Mouse (Mus musculus): ENCODE data around the gene Hspa1l.
A peak's percentile ranks its signal among the peaks of the same experiment; 100 is the strongest.
"Not testable (repeated sequence)": the region's sequence is repeated elsewhere in the genome, so short reads cannot be mapped to it uniquely, and the experiment has no call there.

The Hspa1l gene

DNA sequence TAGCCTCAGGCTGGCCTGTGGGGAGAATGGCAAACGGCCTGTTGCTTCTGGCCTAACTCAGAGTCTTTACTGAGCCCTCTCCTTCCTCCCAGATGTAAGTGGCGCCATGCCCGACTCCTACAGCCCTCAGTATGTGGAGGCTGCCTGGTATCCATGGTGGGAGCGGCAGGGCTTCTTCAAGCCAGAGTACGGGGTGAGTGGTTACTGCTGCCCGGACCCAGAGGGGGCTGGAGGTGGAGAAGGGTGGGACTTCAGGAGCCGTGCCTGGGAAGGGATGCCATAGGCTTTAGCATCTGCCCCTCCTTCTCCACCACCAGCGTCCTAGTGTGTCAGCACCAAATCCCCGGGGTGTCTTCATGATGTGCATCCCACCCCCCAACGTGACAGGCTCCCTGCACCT lies 32.7 kb downstream of the Hspa1l start:
- no peak for DNase-seq

DNA sequence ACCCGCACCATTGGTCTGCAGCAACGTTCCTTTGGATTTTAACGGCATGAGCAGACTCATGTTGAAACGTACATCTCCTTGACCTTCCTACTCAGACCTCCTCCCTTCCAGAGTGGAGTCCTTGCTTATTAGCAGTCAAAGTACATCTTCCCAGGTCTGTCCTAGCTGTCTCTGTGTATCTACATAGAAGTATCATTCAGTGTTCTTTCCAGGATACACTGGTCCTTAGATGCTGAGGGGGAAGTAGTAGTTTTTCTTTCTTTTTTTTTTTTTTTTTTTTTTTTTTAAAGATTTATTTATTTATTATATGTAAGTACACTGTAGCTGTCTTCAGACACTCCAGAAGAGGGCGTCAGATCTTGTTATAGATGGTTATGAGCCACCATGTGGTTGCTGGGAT lies 33.4 kb downstream of the Hspa1l start:
- DNase-seq: not testable (repeated sequence)

DNA sequence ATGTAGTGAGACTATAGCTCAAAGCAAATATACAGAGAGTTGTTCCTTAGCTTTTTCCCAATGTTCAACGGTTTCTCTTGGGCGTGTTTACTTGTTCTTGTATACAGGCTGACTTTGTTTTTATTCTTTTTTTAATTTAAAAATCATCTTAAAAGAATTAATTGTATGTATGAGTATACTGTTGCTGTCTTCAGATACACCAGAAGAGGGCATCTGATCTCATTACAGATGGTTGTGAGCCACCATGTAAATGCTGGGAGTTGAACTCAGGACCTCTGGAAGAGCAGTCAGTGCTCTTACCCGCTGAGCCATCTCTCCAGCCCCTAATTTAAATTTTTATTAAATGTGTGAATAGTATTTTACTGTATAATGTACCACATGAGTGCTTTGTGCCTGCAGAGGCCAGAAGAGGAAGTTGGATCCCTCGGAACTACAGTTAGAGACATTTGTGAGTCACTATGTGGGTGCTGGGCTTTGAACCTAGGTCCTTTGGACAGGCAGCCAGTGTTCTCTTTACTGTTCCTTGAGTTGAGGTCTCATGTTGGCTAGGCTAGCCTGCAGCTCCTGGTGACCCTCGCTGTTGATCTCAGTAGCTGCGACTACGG lies 35.0 kb downstream of the Hspa1l start:
- DNase-seq: no peak

DNA sequence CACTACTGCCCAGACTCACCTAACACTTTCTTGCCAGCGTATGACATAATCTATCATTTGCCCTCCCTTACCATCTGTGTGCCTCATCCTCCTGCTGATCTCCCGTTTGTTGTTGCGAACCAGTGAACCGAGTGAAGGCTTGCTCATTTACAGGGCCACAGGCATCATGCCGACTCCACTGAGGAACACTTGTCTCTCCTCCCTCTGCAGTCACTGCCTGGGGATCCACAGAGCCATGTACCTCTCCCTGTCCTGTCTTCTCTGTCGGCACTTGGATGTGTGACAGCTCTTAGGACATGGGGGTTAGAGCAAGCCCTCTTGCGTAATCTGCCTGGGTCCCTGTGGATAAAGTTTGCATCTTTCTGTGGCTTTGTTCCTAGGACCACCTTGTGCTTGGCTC lies 37.1 kb downstream of the Hspa1l start:
- no peak for DNase-seq

DNA sequence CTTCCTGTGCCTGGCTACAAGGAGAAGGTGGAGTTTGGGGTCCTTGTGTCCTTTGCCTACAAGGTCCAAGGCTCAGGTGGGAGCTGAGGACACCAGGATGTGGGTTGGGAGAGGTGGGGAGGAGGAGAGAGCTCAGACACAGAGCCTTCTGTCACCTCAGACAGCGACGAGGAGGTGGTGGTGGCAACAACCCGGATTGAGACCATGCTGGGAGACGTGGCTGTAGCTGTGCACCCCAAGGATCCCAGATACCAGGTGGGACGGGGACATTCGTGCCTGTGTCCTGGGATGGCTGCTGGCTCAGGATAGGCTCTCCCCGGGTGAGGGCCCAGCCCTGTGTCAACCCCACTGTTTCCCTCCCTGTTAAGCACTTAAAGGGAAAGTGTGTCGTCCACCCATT lies 38.9 kb downstream of the Hspa1l start:
- DNase-seq: no peak

DNA sequence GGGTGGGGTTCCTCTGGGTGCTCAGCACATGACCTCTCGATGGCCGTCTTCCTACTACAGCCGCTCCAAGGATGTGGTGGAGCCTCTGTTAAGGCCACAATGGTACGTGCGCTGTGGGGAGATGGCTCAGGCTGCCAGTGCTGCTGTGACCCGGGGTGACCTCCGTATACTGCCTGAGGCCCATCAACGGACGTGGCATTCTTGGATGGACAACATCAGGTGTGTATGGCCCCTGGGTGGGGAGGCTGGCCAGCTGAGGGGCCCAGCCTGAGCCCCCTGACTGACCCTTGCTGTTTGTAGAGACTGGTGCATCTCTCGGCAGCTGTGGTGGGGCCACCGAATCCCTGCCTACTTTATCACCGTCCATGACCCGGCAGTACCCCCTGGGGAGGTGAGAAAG lies 39.9 kb downstream of the Hspa1l start:
- no peak for DNase-seq

DNA sequence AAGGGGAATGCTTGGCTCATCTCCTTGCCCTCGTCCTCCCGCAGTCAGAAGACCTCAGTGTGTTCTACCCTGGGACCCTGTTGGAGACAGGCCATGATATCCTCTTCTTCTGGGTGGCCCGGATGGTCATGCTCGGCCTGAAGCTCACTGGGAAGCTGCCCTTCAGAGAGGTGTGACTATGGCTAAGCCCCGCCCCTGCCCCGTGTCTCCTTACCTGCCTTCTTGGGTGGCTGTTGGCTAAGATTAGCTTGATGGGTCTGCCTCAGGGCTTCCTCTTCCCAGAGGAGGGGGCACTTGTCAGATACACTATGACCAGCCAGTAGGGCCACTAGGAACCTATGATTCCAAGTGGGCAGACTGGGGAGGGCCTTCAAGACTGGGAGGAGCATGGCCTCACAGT lies 40.7 kb downstream of the Hspa1l start:
- DNase-seq: no peak

DNA sequence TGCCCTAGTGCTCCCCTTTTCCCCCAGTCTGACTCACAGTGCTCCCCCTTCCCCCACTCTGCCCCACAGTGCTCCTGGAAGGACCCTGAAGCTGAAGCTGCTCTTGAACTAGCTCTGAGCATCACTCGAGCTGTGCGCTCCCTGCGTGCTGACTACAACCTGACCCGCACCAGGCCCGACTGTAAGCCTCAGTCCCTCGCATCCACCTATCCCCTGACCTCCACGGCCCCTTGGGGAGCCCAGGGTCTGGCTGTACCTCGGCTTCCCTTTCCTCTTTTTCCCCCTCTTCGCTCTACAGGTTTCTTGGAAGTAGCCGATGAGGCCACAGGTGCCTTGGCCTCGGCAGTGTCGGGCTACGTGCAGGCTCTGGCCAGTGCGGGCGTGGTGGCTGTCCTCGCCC lies 42.8 kb downstream of the Hspa1l start:
- no peak for DNase-seq

DNA sequence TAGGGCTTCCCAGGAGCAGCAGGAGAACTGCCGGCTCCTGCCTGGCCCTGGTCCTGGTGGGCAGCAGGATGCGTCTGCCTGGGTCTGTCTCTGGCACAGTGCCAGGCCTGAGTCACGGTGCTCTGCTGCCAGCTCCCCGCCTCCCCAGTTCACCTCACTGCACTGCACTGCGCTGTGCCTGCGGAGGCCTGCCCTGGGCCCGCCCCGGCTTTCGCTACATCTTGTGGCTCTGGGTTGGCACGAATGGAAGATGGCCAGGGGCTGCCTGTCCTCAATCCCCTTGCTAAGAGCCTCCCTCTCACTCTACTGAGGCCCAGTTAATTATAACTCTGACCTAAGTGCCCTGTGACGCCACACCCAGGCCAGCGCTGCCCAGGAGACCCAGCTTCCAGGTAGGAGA lies 43.9 kb downstream of the Hspa1l start, which contains the start of gene Vwa7:
Gene Vwa7 (plus strand): TSS at position 204 of the 400 bp plus-strand sequence.
- DNase-seq: no peak

DNA sequence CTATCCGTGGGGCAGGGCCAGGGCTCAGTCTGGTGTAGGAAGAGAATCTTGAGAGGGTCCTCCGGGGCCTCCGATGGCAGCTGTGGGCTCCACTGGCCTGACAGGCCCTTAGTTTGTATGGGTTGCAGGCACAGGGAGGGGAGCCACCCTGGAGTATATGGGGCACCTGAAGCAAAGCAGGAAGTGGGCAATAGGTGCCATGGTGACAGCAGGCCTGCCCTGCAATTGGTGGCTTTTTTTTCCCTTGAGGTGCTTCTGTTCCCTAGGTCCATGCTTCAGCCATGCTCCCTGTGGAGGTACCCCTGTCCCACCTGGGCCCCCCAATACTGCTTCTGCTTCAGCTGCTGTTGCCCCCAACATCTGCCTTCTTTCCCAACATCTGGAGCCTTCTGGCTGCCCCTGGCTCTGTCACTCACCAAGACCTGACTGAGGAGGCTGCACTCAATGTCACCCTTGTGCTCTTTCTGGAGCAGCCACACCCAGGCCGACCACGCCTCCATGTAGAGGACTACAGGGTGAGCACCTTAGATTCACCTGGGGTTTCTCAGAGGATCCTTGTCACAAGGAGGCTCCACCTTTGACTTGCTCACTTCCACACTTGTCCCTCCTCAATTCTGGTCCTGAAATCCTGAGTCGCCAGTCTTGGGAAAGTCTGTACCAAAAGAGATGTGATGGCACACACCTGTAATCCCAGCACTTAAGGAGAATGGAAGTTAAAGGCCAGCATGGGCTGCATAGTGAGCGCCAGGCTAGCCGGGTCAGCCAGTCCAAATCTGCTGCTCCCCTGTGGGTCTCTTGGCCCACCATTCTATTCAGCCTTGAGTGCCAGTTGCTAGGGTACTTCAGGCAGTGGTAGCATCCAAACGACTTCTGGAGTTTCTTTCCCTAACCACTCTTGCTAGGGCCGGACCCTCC lies 44.5 kb downstream of the Hspa1l start:
- no peak for DNase-seq

DNA sequence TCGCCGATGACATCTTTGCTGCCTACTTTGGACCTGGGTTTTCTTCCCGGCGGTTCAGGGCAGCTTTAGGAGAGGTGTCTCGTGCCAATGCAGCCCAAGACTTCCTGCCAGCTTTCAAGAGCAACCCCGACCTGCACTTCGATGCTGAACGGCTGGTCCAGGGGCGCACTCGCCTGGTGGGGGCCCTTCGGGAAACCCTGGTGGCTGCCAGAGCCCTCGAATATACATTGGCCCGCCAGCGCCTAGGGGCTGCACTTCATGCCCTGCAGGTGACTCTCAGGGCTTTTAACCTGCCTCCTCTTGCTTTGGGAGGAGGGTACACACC lies 45.2 kb downstream of the Hspa1l start:
- no peak for DNase-seq

DNA sequence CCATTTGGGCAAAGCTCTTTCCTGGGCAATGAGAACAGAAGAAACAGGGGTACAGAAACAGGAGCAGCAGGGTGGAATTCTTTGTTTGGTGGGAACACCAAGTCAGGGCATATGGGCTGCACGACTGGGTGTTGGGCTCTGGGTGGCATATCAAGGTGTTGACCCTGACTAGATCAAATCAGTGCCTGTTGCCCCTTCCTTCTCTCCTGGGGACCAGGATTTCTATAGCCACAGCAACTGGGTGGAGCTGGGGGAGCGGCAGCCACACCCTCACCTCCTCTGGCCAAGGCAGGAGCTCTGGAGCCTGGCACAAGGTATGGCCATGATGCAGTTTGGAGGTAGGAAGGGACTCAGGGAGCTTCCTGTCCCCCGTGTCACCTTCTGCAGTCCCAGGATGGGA lies 45.7 kb downstream of the Hspa1l start:
- no peak for DNase-seq

DNA sequence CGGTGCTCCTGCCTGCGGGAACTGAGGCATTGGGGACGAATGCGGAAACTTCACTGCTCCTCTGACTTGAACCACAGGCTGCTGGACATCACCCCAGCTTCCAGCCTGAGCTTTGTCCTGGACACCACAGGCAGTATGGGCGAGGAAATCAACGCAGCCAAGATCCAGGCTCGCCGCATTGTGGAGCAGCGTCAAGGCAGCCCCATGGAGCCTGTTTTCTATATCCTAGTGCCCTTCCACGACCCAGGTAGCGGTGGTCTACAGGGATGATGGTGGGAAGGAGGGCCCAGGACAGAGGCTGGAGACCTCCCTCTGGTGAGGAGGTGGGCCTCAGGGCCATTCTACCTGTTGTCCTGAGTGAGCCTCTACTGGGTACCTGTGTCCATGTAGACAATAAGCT lies 47.4 kb downstream of the Hspa1l start:
- no peak for DNase-seq

DNA sequence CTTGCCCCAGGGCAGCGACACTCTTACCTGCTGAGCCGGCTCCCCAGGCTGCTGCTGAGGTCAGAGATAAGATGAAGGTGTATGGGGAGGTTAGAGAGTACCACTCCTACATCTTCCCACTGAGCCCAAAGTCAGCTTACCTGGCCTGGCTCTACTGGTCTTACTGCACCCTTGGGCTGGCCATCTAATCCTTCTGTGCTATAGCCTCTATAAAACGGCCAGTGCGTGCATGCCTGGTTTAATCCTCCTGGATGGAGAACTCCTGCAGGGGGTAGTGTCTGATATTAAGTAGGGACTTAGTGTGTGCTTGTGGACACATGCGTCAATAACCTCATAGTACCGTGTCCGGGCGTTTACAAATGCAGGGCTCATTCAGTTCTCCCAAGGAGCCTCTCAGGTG lies 48.0 kb downstream of the Hspa1l start:
- no peak for DNase-seq

DNA sequence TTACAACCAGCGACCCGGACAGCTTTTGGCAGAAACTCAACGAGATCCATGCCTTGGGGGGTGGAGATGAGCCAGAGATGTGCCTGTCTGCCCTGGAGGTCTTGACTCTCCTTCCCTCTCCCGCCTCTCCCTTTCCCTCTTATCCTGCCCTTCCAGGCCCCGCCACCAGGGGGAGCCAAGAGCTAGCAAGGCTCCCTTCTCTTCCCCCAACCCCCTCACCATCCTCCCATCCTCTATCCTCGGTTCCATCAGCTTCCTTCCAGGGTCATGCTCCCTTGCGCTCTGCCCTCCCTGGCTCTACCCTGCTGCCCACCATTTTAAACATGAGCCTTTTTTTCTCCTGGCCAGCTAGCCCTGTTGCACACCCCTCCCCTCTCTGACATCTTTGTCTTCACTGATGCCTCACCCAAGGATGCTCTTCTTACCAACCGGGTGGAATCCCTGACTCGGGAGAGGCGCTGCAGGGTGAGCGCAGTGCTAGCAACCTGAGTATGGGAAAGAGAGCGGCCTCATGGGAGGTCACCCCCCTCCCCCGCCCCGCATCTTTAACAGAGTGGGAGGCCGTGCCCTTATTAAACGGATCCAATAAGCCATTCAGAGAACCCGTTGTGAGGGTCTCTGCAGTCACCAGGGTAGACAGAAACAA lies 48.8 kb downstream of the Hspa1l start:
- DNase-seq: peak; percentile 86 to 91

DNA sequence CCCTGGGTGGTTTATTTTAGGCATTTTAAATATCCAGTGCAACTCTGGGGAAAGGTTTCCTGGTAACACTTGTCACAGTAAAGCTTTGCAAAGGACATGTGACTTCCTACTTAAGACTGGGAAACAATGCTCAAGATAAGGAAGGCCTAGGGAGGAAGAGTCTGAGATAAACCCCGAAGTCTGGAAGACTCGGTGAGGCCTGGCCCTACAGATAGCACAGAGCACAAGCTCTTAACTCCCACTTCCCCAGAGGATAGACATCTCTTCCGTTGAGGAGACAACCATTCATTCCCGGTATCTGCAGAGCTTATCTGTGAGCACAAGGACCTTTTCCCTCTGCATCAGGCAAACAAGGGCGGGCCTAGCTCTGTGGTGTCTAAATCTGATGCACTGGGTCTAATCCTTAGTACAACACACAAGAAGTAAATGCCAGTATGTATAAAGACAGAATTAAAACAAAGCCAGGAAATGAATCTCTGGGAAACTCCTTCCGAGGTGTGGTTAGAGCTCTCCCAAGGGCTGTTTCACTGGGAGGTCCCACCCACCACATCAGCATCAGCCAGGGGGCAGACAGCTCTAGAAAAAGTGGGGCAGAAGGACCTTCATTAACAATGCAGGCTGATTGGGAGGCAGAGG lies 49.5 kb downstream of the Hspa1l start:
- DNase-seq: no peak

DNA sequence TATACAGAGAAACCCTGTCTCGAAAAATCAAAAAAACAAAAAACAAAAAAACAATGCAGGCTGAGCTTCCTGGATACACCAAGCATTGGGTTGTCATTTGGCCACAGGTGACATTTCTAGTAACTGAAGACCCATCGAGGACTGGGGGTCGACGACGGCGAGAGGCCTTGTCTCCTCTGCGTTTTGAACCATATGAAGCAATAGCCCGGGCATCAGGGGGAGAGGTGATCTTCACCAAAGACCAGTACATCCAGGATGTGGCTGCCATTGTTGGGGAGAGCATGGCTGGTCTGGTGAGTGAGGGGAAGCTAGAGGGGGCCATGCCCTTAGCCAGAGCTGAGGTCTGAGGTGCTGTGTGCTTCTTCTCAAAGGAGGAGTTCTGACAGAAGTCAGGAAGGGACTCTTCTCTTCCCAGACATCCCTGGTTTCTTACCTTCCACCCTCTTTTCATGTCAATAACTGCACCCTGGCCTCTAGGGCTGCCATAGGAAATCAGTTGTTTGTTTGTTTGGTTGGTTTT lies 50.1 kb downstream of the Hspa1l start:
- DNase-seq: no peak

DNA sequence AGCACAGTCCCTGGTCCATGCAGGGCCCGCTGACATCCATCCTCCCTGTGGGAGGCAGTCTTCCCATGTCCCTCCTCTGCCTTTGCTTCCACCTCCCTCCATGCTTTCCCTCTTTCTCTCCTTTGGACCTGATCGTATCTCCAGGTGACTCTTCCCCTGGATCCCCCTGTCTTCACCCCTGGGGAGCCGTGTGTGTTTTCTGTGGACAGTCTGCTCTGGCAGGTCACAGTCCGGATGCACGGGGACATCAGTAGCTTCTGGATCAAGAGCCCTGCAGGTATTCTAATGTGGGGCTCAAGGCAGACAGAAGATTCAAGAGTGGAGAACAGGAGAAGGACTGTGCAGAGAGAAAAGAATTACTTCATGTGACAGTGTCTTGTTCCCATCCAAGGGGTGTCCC lies 50.7 kb downstream of the Hspa1l start:
- no peak for DNase-seq

DNA sequence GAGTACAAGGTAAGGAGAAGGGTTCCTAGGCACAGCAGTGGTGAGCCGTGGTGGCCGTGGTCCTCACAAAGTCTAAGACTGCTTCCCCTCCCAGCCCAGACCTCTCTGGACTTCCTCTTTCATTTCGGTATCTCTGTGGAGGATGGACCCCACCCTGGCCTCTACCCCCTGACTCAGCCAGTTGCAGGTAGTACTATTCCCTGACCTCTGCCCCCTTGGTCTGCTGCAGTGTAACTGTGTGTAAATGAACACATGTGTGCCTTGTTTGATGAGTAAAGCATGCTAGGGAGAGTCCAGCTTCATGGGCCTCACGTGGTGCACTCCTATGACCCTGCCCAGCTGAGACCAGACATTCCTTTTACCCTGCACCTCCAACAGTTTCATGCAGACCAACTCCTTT lies 51.3 kb downstream of the Hspa1l start:
- no peak for DNase-seq

DNA sequence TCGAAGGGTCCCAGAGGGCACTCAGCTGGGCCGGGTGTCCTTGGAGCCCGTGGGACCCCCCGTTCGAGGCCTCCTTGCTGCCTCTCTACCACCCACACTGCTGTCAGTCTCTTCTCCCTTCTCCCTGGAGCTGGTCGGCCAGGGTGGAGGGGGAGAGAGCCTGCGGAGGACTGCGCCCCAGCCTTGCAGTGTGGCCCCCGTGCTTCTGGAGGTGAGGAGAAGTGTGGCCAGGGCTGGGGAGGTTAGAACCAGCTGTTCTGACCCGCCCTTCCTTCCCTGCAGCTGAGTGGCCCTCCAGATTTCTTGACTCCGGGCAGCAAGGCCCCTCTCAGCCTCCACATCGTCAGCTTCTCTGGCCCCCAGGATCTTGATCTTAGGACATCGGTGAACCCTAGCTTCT lies 51.8 kb downstream of the Hspa1l start:
- no peak for DNase-seq

DNA sequence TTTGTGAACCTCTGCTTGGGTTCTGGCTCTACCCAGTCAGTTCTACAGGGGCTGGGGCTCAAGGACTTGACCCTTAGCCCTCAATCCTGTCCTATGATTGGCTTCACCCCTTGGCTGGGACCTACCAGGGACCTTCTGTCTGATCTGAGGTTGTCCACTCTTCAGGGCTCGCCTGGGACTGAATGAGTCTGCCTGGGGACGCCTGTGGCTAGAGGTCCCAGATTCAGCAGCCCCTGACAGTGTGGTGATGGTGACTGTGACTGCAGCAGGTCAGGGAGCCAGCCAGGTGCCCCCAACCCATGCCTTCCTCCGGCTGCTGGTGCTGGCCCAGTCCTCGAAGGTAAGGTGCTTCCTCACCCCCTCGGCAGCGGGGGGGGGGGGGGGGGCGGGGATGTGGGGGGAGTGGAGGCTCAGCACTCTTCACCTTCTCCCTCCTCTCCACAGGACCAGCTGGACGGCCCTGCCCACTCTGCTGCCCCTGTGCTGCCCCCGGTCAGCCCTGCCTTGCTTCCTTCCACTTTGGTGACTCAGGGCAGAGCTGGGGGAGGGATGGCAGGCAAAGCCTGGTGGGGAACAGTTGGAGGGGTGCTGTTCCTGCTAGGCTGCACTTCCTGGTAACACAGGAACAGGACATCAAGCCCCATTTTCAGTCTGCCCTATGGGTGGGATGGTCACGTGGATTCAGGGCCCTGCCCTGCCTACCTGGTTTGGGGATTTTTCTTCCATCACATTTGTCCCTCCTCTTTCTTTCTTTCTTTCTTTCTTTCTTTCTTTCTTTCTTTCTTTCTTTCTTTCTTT lies 52.4 kb downstream of the Hspa1l start:
- no peak for DNase-seq

DNA sequence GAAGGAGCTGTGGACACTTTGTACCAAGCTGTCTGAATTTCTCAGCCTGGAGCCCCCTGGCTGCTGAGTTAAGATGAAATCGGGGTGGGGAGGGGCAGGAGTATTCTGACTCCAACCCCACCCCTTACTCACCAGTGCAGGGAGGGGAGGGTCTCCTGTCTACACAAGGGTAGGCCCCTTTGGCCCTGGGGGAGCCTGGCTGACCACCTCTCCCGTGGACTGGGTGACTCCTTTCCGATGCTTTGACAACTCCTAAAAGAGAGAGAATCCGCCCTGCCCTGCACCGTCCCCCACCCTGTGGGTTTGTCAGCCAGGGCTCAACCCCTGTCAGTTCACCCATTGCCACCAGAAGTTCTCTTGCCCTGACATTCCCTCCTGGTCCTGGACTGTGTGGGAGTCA lies 53.7 kb downstream of the Hspa1l start:
- DNase-seq: no peak
